Mouse (Mus musculus) thymus, postnatal 0 days (tissue): ENCODE measurements around the gene Tmem147. TPM values are rescaled to one million over a fixed set of nuclear protein-coding genes. Genes with fewer than 3 reads are reported as not detected.
"Not testable (repeated sequence)": the region's sequence is repeated elsewhere in the genome, so short reads cannot be mapped to it uniquely, and the experiment has no call there.

ENCODE experiments used
- DNase-seq: peaks from one replicate; pipeline ENCODE4 v3.0.0-alpha.2; 2015; ENCODE audit warnings: low spot score
- polyA plus RNA-seq: library from polyadenylated mRNA; unstranded; fragments of >200 nt; fragmentation: Nextera tagmentation; extraction: Ambion mirVana; gene quantifications from 2 replicates; pipeline ENCODE4 v1.2.1, GENCODE M21; 2015

Tmem147 gene
- polyA plus RNA-seq: 173 and 184 TPM in 2 replicates

GRCm38 (mm10) chr7:30729396-30730063, at the start of gene Tmem147:
Tmem147 (minus strand) TSS chr7:30729540.
- DNase-seq: peak; percentile 95

GRCm38 (mm10) chr7:30777911-30778310, 48.6 kb upstream of the Tmem147 start:
- DNase-seq: no peak

GRCm38 (mm10) chr7:30777081-30777579, 47.8 kb upstream of the Tmem147 start:
- DNase-seq: no peak

- no peak for DNase-seq
These were observed 46.8 kb upstream of the Tmem147 start for GRCm38 (mm10) chr7:30776104-30776503.

GRCm38 (mm10) chr7:30769236-30769635, 39.9 kb upstream of the Tmem147 start:
- no peak for DNase-seq

- no peak for DNase-seq
These were observed 37.1 kb upstream of the Tmem147 start for GRCm38 (mm10) chr7:30766408-30766807.

- DNase-seq: no peak
These were observed 35.8 kb upstream of the Tmem147 start for GRCm38 (mm10) chr7:30765173-30765572.

- DNase-seq: no peak
These were observed 34.1 kb upstream of the Tmem147 start, which contains the start of gene Dmkn for GRCm38 (mm10) chr7:30763456-30763855. Dmkn (plus strand) TSS chr7:30763756.

GRCm38 (mm10) chr7:30761769-30762352, 32.5 kb upstream of the Tmem147 start:
- no peak for DNase-seq

GRCm38 (mm10) chr7:30758853-30759252, 29.5 kb upstream of the Tmem147 start:
- DNase-seq: peak; percentile 12

- DNase-seq: no peak
These were observed 27.7 kb upstream of the Tmem147 start for GRCm38 (mm10) chr7:30757001-30757400.

GRCm38 (mm10) chr7:30751086-30751669, 21.8 kb upstream of the Tmem147 start, which contains the start of gene Sbsn:
Sbsn (plus strand) TSS chr7:30751471.
- DNase-seq: no peak

- no peak for DNase-seq
These were observed 20.7 kb upstream of the Tmem147 start for GRCm38 (mm10) chr7:30749824-30750606.

GRCm38 (mm10) chr7:30747525-30748204, 18.3 kb upstream of the Tmem147 start:
- DNase-seq: no peak

- DNase-seq: no peak
These were observed 14.8 kb upstream of the Tmem147 start for GRCm38 (mm10) chr7:30744022-30744598.

- DNase-seq: not testable (repeated sequence)
These were observed 14.3 kb upstream of the Tmem147 start, which contains the start of gene Gapdhs for GRCm38 (mm10) chr7:30743617-30744016. Gapdhs (minus strand) TSS chr7:30743681.

GRCm38 (mm10) chr7:30742570-30742969, 13.2 kb upstream of the Tmem147 start:
- DNase-seq: not testable (repeated sequence)

- DNase-seq: peak; percentile 18
These were observed 6.9 kb upstream of the Tmem147 start for GRCm38 (mm10) chr7:30736211-30736610.

GRCm38 (mm10) chr7:30730064-30730722, 853 bp upstream of the Tmem147 start:
- not testable (repeated sequence) for DNase-seq
